9 mouse cellular contexts compared by ENCODE assay signal in genomic region chr3:52634353-52634752, GRCm38 (mm10).
DNase-seq lines count a peak whose midpoint lies in the region; ATAC-seq lines count a peak whose summit lies in the region.
"Had no signal": no experiment of that assay in that cellular context is flagged by ENCODE, and none has a peak within 500 bp of the region (broad histone marks: within the 10 kb centered on the region; RNA-seq: fewer than 3 reads in every experiment).

No protein-coding gene starts in this region.

- 0 out of 2 replicates have a peak, but pooled peaks cover 7% of the 10 kb centered on the region for H3K27me3 ChIP-seq in forebrain, embryonic 13.5 days
- no peaks in the 10 kb centered on the region for H3K27me3 ChIP-seq in forebrain, embryonic 10.5 days (ENCODE audit: poor library complexity, severe bottlenecking)
- H3K27me3 ChIP-seq in hindbrain, embryonic 13.5 days = 0 out of 2 replicates have a peak, but pooled peaks cover 6% of the 10 kb centered on the region
- H3K27me3 ChIP-seq: limb, embryonic 15.5 days had no signal

- no peak for DNase-seq in forebrain, embryonic 10.5 days (ENCODE audit: extremely low spot score, low spot score)
- DNase-seq in kidney, postnatal 36 days = peak; percentile 30 to 34
- peak; percentile 40 for DNase-seq in skeletal muscle tissue, adult 2 months (ENCODE audit: low read depth, low spot score)
- DNase-seq in adrenal gland, postnatal 25 days = no peak
- no peak for DNase-seq in layer of hippocampus, postnatal 14 days (ENCODE audit: low spot score in 2 of 2)

- H3K9ac ChIP-seq in forebrain, embryonic 13.5 days = no peak overlapping the region
- no peak overlapping the region for H3K9ac ChIP-seq in hindbrain, embryonic 13.5 days
- H3K9ac ChIP-seq: limb, embryonic 15.5 days had no signal

- no peak overlapping the region for H3K4me2 ChIP-seq in forebrain, embryonic 13.5 days
- H3K4me2 ChIP-seq in hindbrain, embryonic 13.5 days = no peak overlapping the region
- H3K4me2 ChIP-seq: limb, embryonic 15.5 days had no signal

- peaks cover 11% of the 10 kb centered on the region; the same call in 1 of the 2 replicates for H3K4me1 ChIP-seq in forebrain, embryonic 13.5 days
- no peaks in the 10 kb centered on the region for H3K4me1 ChIP-seq in forebrain, embryonic 10.5 days
- peaks cover 22% of the 10 kb centered on the region for H3K4me1 ChIP-seq in hindbrain, embryonic 13.5 days (replicated peaks)
- H3K4me1 ChIP-seq: limb, embryonic 15.5 days had no signal

- H3K27ac ChIP-seq in forebrain, embryonic 13.5 days = no peak overlapping the region
- H3K27ac ChIP-seq in forebrain, embryonic 10.5 days = no peak overlapping the region
- no peak overlapping the region for H3K27ac ChIP-seq in hindbrain, embryonic 13.5 days
- H3K27ac ChIP-seq: limb, embryonic 15.5 days had no signal

- peak; percentile 45 for ATAC-seq in forebrain, embryonic 13.5 days
- peak; percentile 95 for ATAC-seq in activated CD4-positive, CD25-positive, alpha-beta regulatory T cell, adult 4 months
- ATAC-seq in hindbrain, embryonic 13.5 days (ENCODE audit: low FRiP score) = no peak

- no peaks in the 10 kb centered on the region for H3K9me3 ChIP-seq in forebrain, embryonic 13.5 days (replicated peaks)
- H3K9me3 ChIP-seq in forebrain, embryonic 10.5 days = no peaks in the 10 kb centered on the region
- H3K9me3 ChIP-seq in hindbrain, embryonic 13.5 days = no peaks in the 10 kb centered on the region
- H3K9me3 ChIP-seq: limb, embryonic 15.5 days had no signal

- H3K4me3 ChIP-seq in forebrain, embryonic 13.5 days = no peak overlapping the region
- H3K4me3 ChIP-seq in forebrain, embryonic 10.5 days = no peak overlapping the region
- no peak overlapping the region for H3K4me3 ChIP-seq in hindbrain, embryonic 13.5 days
- H3K4me3 ChIP-seq: limb, embryonic 15.5 days had no signal

- no peaks in the 10 kb centered on the region for H3K36me3 ChIP-seq in forebrain, embryonic 13.5 days (ENCODE audit: poor library complexity, severe bottlenecking)
- no peaks in the 10 kb centered on the region for H3K36me3 ChIP-seq in forebrain, embryonic 10.5 days (replicated peaks)
- no peaks in the 10 kb centered on the region for H3K36me3 ChIP-seq in hindbrain, embryonic 13.5 days
- H3K36me3 ChIP-seq: limb, embryonic 15.5 days had no signal

- 46% methylated on average over 6 of the region's 6 CpGs for WGBS in forebrain, embryonic 13.5 days
- 82% methylated on average over 6 of the region's 6 CpGs for WGBS in forebrain, embryonic 10.5 days
- 48% methylated on average over 6 of the region's 6 CpGs for WGBS in hindbrain, embryonic 13.5 days

Comparison
In these comparisons a context has a peak if more than half of its experiments do, and no peak if none do; other contexts are left out.
1. DNase-seq: peak in kidney, postnatal 36 days (2 of 2) and skeletal muscle tissue, adult 2 months (single experiment); none in forebrain, embryonic 10.5 days (single experiment), adrenal gland, postnatal 25 days (single experiment) and layer of hippocampus, postnatal 14 days (0 of 2).